Mouse (Mus musculus): Measurements from ENCODE around the gene Dcun1d1.

Dcun1d1 gene

GRCm38 (mm10) chr3:35937345-35937744 is at the start of gene Dcun1d1:
Dcun1d1 (minus strand) TSS chr3:35937445.
- DNase-seq: no peak

DNA sequence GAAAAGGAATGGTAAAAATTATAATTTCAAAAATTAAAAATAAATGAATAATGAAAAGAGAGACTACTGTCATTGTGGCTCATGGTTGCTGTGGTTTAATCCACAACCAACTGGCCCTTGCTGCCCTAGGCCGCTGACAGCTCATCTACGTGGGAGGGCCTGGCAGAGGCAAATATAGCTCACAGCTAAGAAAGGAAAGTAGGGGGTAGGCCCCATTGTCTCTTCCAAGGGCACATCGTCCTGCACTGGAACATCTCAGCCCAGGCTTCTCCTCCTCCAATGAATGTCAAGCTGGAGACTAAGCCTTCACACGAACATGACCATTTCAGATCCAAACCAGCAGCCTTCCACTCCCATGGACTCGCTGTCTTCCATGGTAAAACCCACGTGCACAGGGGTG is 49.0 kb upstream of the Dcun1d1 start:
- DNase-seq: no peak

DNA sequence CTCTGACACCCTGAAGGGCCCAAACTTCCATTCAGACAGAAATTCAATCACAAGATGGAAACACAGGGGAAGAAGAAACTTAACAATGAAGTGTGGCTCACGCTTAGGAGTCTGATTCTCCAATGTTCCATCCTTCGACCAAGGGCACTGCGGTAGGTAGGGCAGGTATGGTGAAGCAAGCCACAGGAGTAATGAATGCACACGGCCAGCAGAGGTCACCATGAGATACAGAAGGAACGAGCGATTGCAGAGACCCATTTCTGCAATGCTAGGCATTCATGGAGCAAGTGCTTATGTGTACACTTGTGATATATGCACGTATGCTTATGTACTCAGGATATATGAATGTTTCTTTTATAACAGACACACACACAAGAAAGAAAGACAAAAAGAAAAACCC is 36.3 kb upstream of the Dcun1d1 start:
- peak; percentile 44 for DNase-seq

- no peak for DNase-seq
These were observed 35.7 kb upstream of the Dcun1d1 start for GRCm38 (mm10) chr3:35972985-35973384.

GRCm38 (mm10) chr3:35971149-35971548 is 33.9 kb upstream of the Dcun1d1 start:
- DNase-seq: no peak

DNA sequence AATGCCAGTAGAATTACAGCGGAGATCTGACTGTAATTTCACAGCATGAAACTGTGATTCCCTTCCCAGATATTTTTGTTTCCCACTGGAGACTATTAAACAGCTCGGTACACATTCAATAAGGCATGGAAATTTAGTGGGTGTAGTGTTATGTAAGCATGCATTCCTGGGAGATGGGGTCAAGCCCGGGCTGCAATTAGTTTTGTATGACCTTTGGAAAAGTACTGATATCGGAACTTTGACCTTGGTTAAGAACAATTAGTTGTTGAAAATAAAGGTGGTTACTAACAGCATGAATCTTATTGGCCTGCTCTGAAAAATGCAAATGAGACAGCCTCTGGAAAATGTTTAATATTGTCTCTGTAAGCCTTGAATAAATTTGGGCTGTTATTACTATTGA is 33.2 kb upstream of the Dcun1d1 start:
- DNase-seq: peak; percentile 26

- DNase-seq: no peak
These were observed 30.2 kb upstream of the Dcun1d1 start for GRCm38 (mm10) chr3:35967366-35967921.

DNA sequence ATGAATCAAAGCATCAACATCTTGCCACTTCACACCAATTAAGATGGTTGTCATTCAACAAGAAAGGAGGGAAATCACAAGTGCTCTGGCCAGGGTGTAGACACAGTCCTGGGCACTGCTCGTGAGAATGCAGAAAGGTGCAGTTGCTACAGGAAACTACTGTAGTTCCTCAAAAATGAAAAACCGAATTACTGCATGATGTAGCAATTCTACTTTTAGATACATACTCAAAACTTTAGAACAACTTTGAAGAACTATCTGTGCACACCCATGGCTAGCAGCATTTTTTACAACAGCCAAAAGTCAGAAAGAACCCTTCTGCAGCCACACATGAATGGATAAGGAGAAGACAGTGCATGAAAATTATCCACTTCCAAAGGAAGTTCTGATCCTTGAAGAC is 29.2 kb upstream of the Dcun1d1 start:
- DNase-seq: no peak

DNA sequence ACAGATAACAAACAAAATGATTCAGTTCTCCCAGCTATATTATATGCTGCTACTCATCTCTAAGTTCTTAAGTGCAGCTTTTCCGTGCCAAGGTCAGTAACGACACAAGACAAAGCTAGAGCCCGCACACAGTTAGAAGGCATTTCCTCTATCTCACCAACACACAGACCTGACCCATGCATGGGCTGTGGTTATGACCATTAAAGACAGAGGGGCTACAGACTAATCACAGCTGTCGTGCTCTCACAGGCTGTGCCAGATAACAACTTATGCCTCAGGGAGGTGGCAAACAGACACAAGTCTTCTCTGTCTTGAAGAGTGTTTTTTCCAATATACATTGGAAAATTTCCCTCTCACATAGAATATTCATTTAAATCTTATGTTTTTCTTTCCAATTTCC is 27.7 kb upstream of the Dcun1d1 start:
- no peak for DNase-seq

GRCm38 (mm10) chr3:35963921-35964320 is 26.7 kb upstream of the Dcun1d1 start:
- no peak for DNase-seq

DNA sequence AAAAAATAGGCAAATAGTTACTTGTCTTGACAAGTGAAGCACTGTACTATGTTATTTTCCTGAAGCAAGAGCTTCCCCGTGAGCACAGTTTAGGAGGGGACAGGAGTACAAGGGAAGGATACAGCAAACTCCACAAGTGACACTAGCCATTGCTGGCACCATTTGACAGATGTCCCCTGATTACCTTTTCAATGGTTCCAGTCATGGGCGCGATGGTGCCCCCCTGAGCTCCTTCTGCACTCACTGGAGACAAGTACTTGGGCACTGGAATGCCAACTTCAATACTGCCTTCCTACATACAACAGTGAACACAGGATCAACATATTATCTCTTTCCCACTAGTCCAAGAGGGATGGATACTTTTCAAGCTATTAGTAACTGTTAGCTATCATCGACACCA is 26.2 kb upstream of the Dcun1d1 start:
- no peak for DNase-seq

DNA sequence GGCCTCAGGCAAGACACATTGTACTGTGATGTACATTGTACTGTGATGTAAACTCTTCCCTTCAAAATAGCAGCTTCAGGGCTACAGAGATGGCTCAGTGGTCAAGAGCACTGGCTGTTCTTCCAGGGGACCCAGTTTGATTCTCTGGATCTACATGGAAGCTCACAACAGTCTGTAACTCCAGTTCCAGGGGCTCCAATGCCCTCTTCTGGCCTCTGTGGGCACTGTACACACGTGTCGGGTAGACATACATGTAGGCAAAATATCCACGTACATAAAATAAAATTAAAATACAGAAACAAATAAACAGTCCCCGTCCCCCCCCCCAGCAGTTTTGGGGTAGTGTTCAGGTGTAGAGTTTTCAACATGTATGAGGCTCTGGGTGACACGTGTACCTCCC is 25.7 kb upstream of the Dcun1d1 start:
- no peak for DNase-seq

DNA sequence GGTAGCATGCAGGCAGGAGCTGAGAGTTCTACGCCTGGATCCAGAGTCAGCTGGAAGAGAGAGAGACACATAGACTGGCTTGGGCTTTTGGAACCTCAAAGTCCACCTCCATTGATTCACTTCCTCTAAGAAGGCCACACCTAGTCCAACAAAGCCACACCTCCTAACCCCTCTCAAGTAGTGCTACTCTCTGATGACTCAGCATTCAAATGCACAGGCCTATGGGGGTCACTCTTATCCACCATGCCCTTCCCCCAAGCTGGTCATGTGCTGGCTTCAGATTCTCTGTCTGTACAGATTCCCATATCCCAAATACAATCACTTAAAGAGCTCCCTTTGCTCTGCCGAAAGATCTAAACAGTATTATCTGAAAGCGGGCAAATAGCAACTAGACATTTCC is 20.0 kb upstream of the Dcun1d1 start:
- no peak for DNase-seq

- DNase-seq: no peak
These were observed 17.8 kb upstream of the Dcun1d1 start for GRCm38 (mm10) chr3:35954901-35955575.

- DNase-seq: no peak
These were observed 16.6 kb upstream of the Dcun1d1 start for GRCm38 (mm10) chr3:35953816-35954215.

GRCm38 (mm10) chr3:35953184-35953583 is 15.9 kb upstream of the Dcun1d1 start:
- no peak for DNase-seq

GRCm38 (mm10) chr3:35948197-35948596 is 11.0 kb upstream of the Dcun1d1 start:
- DNase-seq: no peak

GRCm38 (mm10) chr3:35940520-35941135 is 3.4 kb upstream of the Dcun1d1 start:
- DNase-seq: no peak

GRCm38 (mm10) chr3:35940047-35940446 is 2.8 kb upstream of the Dcun1d1 start:
- no peak for DNase-seq

- no peak for DNase-seq
These were observed 3.9 kb downstream of the Dcun1d1 start for GRCm38 (mm10) chr3:35933405-35933777.

GRCm38 (mm10) chr3:35932735-35933404 is 4.4 kb downstream of the Dcun1d1 start:
- peak; percentile 81 for DNase-seq

GRCm38 (mm10) chr3:35931896-35932727 is 5.1 kb downstream of the Dcun1d1 start:
- peak; percentile 65 for DNase-seq

DNA sequence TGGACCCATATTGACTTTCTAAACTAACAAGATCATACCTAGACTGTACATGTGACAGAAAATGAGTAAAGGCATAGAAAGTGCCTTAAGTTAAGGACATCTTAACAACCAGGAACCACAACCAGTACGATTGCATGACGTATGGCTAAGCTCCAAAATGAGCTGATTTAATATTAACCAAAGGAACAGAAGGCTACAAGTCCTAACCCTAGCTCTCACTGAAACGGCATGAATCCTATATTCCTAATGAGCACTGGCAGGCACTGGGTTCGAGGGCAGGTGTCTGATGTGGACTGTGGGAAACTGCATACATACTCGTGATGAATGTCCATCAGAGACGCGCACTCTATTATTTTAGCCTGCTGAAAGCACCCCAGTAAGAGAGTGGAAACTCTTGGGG is 5.9 kb downstream of the Dcun1d1 start:
- peak; percentile 31 for DNase-seq
